Mouse (Mus musculus) common myeloid progenitor, adult 5-6 weeks (primary cell): ENCODE results near the gene Gatb. TPM values are rescaled to one million over a fixed set of nuclear protein-coding genes. Genes with fewer than 3 reads are reported as not detected.
A peak's percentile ranks its signal among the peaks of the same experiment; 100 is the strongest.
"Not testable (repeated sequence)": the region's sequence is repeated elsewhere in the genome, so short reads cannot be mapped to it uniquely, and the experiment has no call there.

ENCODE experiments used
- ATAC-seq: replicated peaks from 2 replicates; pipeline ENCODE4 v1.8.0; 2016; ENCODE audit warnings: low read depth, mild to moderate bottlenecking, moderate TSS enrichment, inconsistent platforms; ENCODE audit not compliant: poor library complexity, severe bottlenecking
- total RNA-seq: library from RNA; stranded (forward); fragments of 200-1000, 187-1606 nt; gene quantifications from 2 replicates; pipeline ENCODE4 v1.2.3, GENCODE M21; 2017

Gene Gatb
- total RNA-seq: 13.2 and 15.3 TPM in 2 replicates

- ATAC-seq: peak; percentile 96
Observed at GRCm38 (mm10) chr3:85573864-85574830, at the start of gene Gatb. Gene Gatb (plus strand): TSS chr3:85574119.

- ATAC-seq: no peak
Observed at GRCm38 (mm10) chr3:85530601-85531161, 43.2 kb upstream of the Gatb start.

- ATAC-seq: no peak
Observed at GRCm38 (mm10) chr3:85532376-85532775, 41.5 kb upstream of the Gatb start.

- no peak for ATAC-seq
Observed at GRCm38 (mm10) chr3:85535042-85535441, 38.9 kb upstream of the Gatb start.

GRCm38 (mm10) chr3:85535621-85536520, 38.0 kb upstream of the Gatb start:
- ATAC-seq: no peak

- ATAC-seq: peak; percentile 74
Observed at GRCm38 (mm10) chr3:85542765-85543164, 31.2 kb upstream of the Gatb start.

- ATAC-seq: 0 out of 2 replicates have a peak, but pooled peaks have one; percentile 45
Observed at GRCm38 (mm10) chr3:85543652-85544051, 30.3 kb upstream of the Gatb start.

GRCm38 (mm10) chr3:85550312-85550711, 23.6 kb upstream of the Gatb start:
- no peak for ATAC-seq

- no peak for ATAC-seq
Observed at GRCm38 (mm10) chr3:85551352-85551751, 22.6 kb upstream of the Gatb start.

- ATAC-seq: no peak
Observed at GRCm38 (mm10) chr3:85553731-85554277, 20.1 kb upstream of the Gatb start.

- ATAC-seq: no peak
Observed at GRCm38 (mm10) chr3:85564603-85565002, 9.3 kb upstream of the Gatb start.

GRCm38 (mm10) chr3:85571276-85571675, 2.6 kb upstream of the Gatb start:
- ATAC-seq: peak; percentile 53

- not testable (repeated sequence) for ATAC-seq
Observed at GRCm38 (mm10) chr3:85572502-85572901, 1.4 kb upstream of the Gatb start.

- ATAC-seq: no peak
Observed at GRCm38 (mm10) chr3:85573216-85573863, 579 bp upstream of the Gatb start.

GRCm38 (mm10) chr3:85582726-85583125, 8.8 kb downstream of the Gatb start:
- ATAC-seq: no peak

- ATAC-seq: no peak
Observed at GRCm38 (mm10) chr3:85583194-85583593, 9.3 kb downstream of the Gatb start.

- no peak for ATAC-seq
Observed at GRCm38 (mm10) chr3:85584966-85585365, 11.0 kb downstream of the Gatb start.

- no peak for ATAC-seq
Observed at GRCm38 (mm10) chr3:85588701-85589100, 14.8 kb downstream of the Gatb start.

GRCm38 (mm10) chr3:85590090-85590754, 16.3 kb downstream of the Gatb start:
- no peak for ATAC-seq
